Mouse (Mus musculus): ENCODE results near the gene Wls.

Wls gene

GRCm38 (mm10) chr3:159917328-159918090 lies 78.0 kb downstream of the Wls start:
- DNase-seq (ENCODE audit: low read depth, low spot score) = no peak

All from skeletal muscle tissue, adult 2 months (tissue).